Mouse (Mus musculus): ENCODE data around the gene Trappc11. TPM values are rescaled to one million over a fixed set of nuclear protein-coding genes. Genes with fewer than 3 reads are reported as not detected.
"Not testable (repeated sequence)": the region's sequence is repeated elsewhere in the genome, so short reads cannot be mapped to it uniquely, and the experiment has no call there.

Gene Trappc11
- total RNA-seq, 2 experiments from 2014 or later: 15.5 to 17.1 TPM

GRCm38 (mm10) chr8:47482354-47483071 is 50.8 kb downstream of the Trappc11 start:
- no peak for DNase-seq

GRCm38 (mm10) chr8:47480039-47480438 is 53.2 kb downstream of the Trappc11 start:
- DNase-seq: no peak

- DNase-seq: no peak
Measured at GRCm38 (mm10) chr8:47461650-47462049, 71.6 kb downstream of the Trappc11 start.

- no peak for DNase-seq
Measured at GRCm38 (mm10) chr8:47459216-47459749, 74.0 kb downstream of the Trappc11 start.

- DNase-seq: no peak
Measured at GRCm38 (mm10) chr8:47458591-47458990, 74.7 kb downstream of the Trappc11 start.

GRCm38 (mm10) chr8:47449211-47449610 is 84.1 kb downstream of the Trappc11 start:
- DNase-seq: not testable (repeated sequence)

- DNase-seq: no peak
Measured at GRCm38 (mm10) chr8:47446312-47447046, 86.8 kb downstream of the Trappc11 start, which contains the start of gene Stox2. Stox2 (minus strand) TSS chr8:47446362.

Other genes starting within 250 kb of the Trappc11 start
- gene Stox2, start 87.1 kb downstream of the Trappc11 start, total RNA-seq (2021): 1 to 10 TPM; 6.7 to 9.2 TPM
- gene Rwdd4a, start 194 bp upstream of the Trappc11 start, total RNA-seq (2021): 10 to 100 TPM; 27.2 to 35.8 TPM
- gene Ing2, start 142.1 kb upstream of the Trappc11 start, total RNA-seq (2021): 10 to 100 TPM in 1 of 2 experiments, 1 to 10 TPM in 1; 9.6 to 13.0 TPM
- 1 to 10 TPM; 4.4 to 4.7 TPM for gene Cdkn2aip, start 180.5 kb upstream of the Trappc11 start, total RNA-seq (2021)